Mouse (Mus musculus) ES-E14 (cell line): ENCODE measurements around the gene Avpr2.

Experiments used
- CHD2 ChIP-seq: IDR thresholded peaks from 2 replicates; pipeline ENCODE4 v1.6.1; 2014; ENCODE audit warnings: mild to moderate bottlenecking, low read depth, low read length, inconsistent platforms
- MAFK ChIP-seq: IDR thresholded peaks from 2 replicates; pipeline ENCODE4 v1.6.1; 2014; ENCODE audit warnings: mild to moderate bottlenecking, low read depth, low read length, inconsistent platforms; ENCODE audit not compliant: insufficient read depth

DNA sequence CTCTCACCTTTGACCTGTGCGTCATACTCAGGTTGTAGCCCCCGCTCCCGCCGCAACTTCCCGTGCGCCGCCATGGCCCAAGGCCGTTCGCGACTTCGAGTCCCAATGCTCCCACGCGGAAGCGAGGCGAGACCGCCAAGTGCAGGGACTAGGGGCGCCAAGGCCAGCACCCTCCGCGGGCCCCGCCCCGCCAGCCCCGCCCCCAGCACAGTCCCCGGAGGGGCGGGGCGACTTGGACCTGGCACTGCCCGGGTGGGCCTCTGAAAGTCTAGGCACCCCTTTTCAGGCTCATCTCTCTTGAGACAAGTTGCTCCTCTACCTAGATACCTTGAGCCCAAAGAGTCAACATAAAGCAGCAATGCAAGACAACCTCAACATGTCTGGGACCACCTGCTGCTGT is 19.3 kb downstream of the Avpr2 start:
- TF ChIP-seq MAFK (no peak), CHD2 (no peak)
